Mouse (Mus musculus) stomach, embryonic 16.5 days (tissue): Measurements from ENCODE around the gene Baiap2. TPM values are rescaled to one million over a fixed set of nuclear protein-coding genes. Genes with fewer than 3 reads are reported as not detected.

Source experiments
- ATAC-seq: fragments of 200-750 bp; cut with Nextera tagmentation; 2 replicates; pipeline ENCODE4 v1.8.0; 2017; ENCODE audit warnings: moderate number of reproducible peaks, moderate TSS enrichment; ENCODE audit not compliant: insufficient read depth, low FRiP score
- H3K27ac ChIP-seq: fragments of 300-500 bp; sonication (generic); 2 replicates; pipeline ENCODE4 v1.5.1; 2014; ENCODE audit warnings: low read length
- H3K27me3 ChIP-seq: fragments of 300-500 bp; sonication (generic); 2 replicates; pipeline ENCODE4 v1.6.1; 2014; ENCODE audit warnings: low read length, control low read depth, mixed read lengths; ENCODE audit not compliant: control insufficient read depth, insufficient read depth
- H3K36me3 ChIP-seq: fragments of 300-500 bp; sonication (generic); 2 replicates; pipeline ENCODE4 v1.6.1; 2014; ENCODE audit warnings: low read length; ENCODE audit not compliant: control insufficient read depth, insufficient read depth
- H3K4me1 ChIP-seq: fragments of 300-500 bp; sonication (generic); 2 replicates; pipeline ENCODE4 v1.6.1; 2014; ENCODE audit warnings: low read length, control low read depth, mixed read lengths; ENCODE audit not compliant: control insufficient read depth, insufficient read depth
- H3K4me2 ChIP-seq: fragments of 300-500 bp; sonication (generic); 2 replicates; pipeline ENCODE4 v1.6.1; 2014; ENCODE audit warnings: low read depth, low read length, mixed read lengths
- H3K4me3 ChIP-seq: fragments of 300-500 bp; sonication (generic); replicated peaks from 2 replicates; pipeline ENCODE4 v1.5.1; 2014; ENCODE audit warnings: mild to moderate bottlenecking, low read length
- H3K9ac ChIP-seq: fragments of 300-500 bp; sonication (generic); 2 replicates; pipeline ENCODE4 v1.6.1; 2014; ENCODE audit warnings: low read length
- H3K9me3 ChIP-seq: fragments of 300-500 bp; sonication (generic); replicated peaks from 2 replicates; pipeline ENCODE4 v1.6.1; 2016; ENCODE audit warnings: low read length, control low read depth; ENCODE audit not compliant: control insufficient read depth
- WGBS: fragments of 180-500 bp; shearing (Covaris S2); extraction: QIAGEN DNeasy Blood & Tissue Kit; methylation state at CpG from one replicate; pipeline ENCODE4 v1.1.7; 2014; 5-methylcytosine and 5-hydroxymethylcytosine counted together
- polyA plus RNA-seq: library from polyadenylated mRNA; unstranded; fragments of >200 nt; fragmentation: Nextera tagmentation; extraction: Ambion mirVana; gene quantifications from 2 replicates; pipeline ENCODE4 v1.2.1, GENCODE M21; 2015

Baiap2 gene
- polyA plus RNA-seq, 1 experiment from 2014 or later, result 41.4 TPM

DNA sequence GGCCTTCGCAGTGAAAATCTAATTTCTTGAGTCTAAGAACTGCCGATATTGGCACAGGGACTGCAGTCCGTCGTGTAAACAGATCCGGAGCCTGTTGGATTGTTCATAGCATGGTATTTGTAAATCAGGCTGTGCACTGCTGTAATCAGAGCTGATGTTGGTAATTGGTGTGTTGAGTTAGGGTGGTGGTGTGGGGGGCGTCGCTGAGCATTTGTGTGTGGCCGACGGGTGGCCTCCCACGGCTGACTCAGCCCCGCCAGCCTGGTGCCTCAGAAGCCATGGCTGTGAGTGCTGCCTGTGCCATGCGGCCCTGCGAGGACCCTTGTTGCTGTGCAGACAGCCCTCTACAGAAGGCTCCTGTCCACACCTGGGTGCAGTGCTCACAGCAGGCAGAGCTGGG is 14.0 kb downstream of the Baiap2 start:
- ATAC-seq, result no peak

DNA sequence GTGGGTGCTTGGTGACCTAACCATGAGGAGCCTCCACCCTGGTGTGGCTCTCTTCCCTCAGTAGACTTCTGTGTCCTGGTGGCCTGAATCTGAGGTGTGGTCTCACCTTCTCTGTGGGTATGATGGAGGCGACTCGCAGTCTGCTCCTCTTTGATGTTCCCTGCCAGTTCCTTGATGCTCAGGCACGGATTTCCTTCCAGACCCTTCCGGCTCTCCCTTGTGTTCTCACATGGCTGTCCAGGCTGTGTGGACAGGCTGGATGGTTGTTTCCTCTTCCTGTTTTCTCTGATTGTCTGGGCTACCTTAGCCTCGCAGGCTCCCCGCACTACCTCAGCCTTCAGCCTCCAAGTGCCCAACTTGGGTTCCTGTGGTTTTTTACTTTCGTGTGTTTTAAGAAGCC is 16.3 kb downstream of the Baiap2 start:
- no peak for ATAC-seq
- 83% methylated on average over 7 of the region's 7 CpGs for WGBS
- H3K4me3 ChIP-seq, result no peak overlapping the region
- no peak overlapping the region for H3K27ac ChIP-seq
- no peaks in the 10 kb centered on the region for H3K36me3 ChIP-seq
- no peaks in the 10 kb centered on the region for H3K27me3 ChIP-seq
- peaks cover 26% of the 10 kb centered on the region for H3K4me1 ChIP-seq
- H3K9ac ChIP-seq, result no peak overlapping the region
- no peak overlapping the region for H3K4me2 ChIP-seq
- H3K9me3 ChIP-seq, result no peaks in the 10 kb centered on the region

More for the DNA sequence above, 14.0 kb downstream of the Baiap2 start:
- no peaks in the 10 kb centered on the region for H3K36me3 ChIP-seq
- H3K9ac ChIP-seq, result no peak overlapping the region
- no peak overlapping the region for H3K4me3 ChIP-seq
- H3K4me2 ChIP-seq, result no peak overlapping the region
- H3K27ac ChIP-seq, result no peak overlapping the region
- H3K9me3 ChIP-seq, result no peaks in the 10 kb centered on the region
- 79% methylated on average over 13 of the region's 13 CpGs for WGBS
- no peaks in the 10 kb centered on the region for H3K27me3 ChIP-seq
- H3K4me1 ChIP-seq, result peaks cover 46% of the 10 kb centered on the region

DNA sequence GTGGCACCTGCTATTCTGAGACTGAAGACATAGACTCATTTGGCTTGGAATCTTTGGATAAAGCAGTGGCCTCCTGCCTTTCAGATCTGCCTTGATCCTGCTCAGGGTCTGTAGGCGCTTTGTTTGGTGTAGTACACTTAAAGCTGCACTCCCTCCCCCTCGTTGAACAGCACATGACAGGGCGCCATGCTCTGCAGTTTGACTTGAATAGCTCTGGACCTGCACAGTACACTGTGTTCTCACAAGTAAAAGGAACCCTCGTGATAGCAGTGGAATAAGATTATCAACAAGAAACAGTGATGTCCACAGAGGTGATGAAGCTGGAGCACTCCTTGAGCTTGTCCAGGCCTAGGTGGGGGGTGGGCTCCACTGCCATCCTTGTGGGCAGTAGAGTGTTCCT is 17.2 kb downstream of the Baiap2 start:
- H3K27me3 ChIP-seq, result no peaks in the 10 kb centered on the region
- no peak overlapping the region for H3K9ac ChIP-seq
- no peak overlapping the region for H3K4me3 ChIP-seq
- H3K4me1 ChIP-seq, result peaks cover 17% of the 10 kb centered on the region
- WGBS, result 80% methylated on average over 4 of the region's 4 CpGs
- H3K36me3 ChIP-seq, result no peaks in the 10 kb centered on the region
- no peak for ATAC-seq
- no peak overlapping the region for H3K4me2 ChIP-seq
- no peaks in the 10 kb centered on the region for H3K9me3 ChIP-seq
- no peak overlapping the region for H3K27ac ChIP-seq

DNA sequence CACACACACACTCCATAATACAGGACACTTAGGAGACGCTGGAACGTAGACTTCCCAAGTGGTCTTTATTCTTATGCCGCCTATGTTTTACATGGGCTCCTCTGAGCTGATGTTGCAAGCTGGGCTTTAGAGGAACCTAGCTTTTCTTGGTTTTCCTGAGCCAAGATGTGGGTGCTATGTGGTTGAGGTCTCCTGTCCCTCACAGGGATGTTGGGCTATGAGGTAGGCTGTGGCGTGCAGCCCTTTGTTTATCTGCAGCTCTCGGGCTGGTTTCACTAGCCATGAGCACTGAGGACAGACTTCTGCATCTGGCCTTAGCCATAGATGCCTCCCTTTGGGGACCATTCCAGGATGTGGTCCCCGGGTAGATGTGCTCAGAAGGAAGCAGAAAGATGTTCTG is 18.1 kb downstream of the Baiap2 start:
- no peak overlapping the region for H3K4me3 ChIP-seq
- H3K27ac ChIP-seq, result no peak overlapping the region
- H3K36me3 ChIP-seq, result no peaks in the 10 kb centered on the region
- no peaks in the 10 kb centered on the region for H3K9me3 ChIP-seq
- H3K4me1 ChIP-seq, result peaks cover 8% of the 10 kb centered on the region
- H3K4me2 ChIP-seq, result no peak overlapping the region
- no peak for ATAC-seq
- H3K9ac ChIP-seq, result no peak overlapping the region
- no peaks in the 10 kb centered on the region for H3K27me3 ChIP-seq
- WGBS, result 83% methylated on average over 6 of the region's 6 CpGs

DNA sequence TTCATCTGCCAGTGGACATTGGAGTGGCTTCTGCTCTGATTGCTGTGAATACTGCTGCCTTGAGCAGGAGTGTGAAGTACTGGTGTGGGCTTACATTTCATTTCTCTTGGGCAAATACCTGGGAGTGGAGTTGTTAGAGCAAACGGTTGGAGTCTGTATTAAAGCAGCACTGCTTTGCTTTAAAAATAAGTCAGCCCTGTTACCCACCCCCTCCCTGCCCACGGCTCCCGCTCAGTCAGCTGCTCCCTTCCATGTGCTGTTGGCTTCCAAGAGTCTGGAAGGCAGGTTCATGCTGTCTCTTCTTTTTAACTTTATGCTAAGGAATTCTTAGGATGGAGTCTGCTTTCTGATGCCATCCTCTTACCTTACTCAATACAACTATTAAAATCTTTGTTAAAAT is 18.9 kb downstream of the Baiap2 start:
- no peaks in the 10 kb centered on the region for H3K36me3 ChIP-seq
- H3K27me3 ChIP-seq, result no peaks in the 10 kb centered on the region
- no peaks in the 10 kb centered on the region for H3K9me3 ChIP-seq
- no peak overlapping the region for H3K4me3 ChIP-seq
- no peak for ATAC-seq
- H3K4me2 ChIP-seq, result no peak overlapping the region
- H3K9ac ChIP-seq, result no peak overlapping the region
- WGBS, result 68% methylated on average over 3 of the region's 3 CpGs
- no peak overlapping the region for H3K27ac ChIP-seq
- H3K4me1 ChIP-seq, result 0 out of 2 replicates have a peak, but pooled peaks cover under 1% of the 10 kb centered on the region

DNA sequence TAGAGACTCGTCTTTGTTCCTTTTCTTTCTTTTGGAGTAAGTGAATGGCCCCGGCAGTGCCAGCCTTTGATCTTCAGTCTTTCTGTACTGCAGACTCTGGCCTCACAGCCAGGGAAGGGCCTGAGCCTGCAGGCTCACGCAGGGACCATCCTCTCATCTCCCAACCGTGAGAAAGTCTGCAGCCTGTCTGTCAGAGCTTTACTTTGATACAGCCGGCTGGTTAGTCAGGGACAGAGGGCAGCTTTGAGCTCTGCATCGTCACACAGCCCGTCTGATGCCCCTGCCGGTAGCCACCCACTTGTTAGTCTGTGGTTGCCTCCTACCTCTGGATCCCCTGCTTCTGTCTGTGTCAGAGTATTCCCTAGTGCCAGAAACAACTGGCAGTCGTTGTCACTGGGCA is 22.5 kb downstream of the Baiap2 start:
- ATAC-seq, result no peak
- WGBS, result 38% methylated on average over 9 of the region's 9 CpGs

DNA sequence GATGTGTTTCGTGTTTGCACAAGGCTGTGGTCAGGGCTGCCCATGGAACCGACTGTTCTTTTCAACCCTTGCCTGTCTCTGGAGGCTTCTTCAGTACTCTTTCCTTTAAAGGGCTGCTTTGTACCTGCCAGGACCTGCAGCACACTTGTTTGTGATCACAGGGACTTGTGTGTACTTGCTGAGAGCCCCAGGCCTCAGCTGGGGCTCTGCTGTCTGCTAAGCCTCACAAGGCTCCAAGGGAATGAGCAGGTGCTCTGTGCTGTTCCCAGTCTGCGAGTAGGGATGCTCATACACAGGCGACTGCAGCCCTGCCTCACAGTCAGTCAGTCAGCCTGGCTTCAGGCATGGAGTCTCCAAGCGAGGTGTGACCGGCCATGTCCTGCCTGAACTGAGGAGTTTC is 23.7 kb downstream of the Baiap2 start:
- 73% methylated on average over 6 of the region's 6 CpGs for WGBS

More for the DNA sequence above, 22.5 kb downstream of the Baiap2 start:
- Histone ChIP-seq H3K4me3 (no peak overlapping the region), H3K27me3 (no peaks in the 10 kb centered on the region), H3K9me3 (no peaks in the 10 kb centered on the region), H3K4me2 (no peak overlapping the region), H3K4me1 (no peaks in the 10 kb centered on the region), H3K9ac (no peak overlapping the region), H3K36me3 (no peaks in the 10 kb centered on the region), H3K27ac (no peak overlapping the region)

DNA sequence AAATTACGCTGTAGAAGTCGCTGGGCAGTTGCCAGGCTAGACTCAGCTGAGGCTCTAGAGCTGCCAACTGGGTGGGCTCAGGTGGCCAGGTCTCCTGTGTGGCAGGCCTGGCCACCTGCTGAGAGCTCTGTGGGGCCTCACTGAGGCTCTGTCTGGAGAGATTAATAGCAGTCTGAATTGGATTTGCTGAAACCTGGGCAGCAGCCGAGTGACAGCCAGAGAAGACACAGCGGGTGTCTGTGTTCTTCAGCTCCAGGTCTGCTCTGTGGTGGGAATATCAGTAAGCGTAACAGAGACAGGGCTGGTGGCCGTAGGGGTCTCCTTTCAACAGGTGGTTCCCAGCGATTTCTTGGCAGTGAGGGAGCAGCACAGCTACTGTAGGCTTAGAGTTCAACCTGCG is 24.8 kb downstream of the Baiap2 start:
- Histone ChIP-seq H3K27me3 (no peaks in the 10 kb centered on the region), H3K27ac (no peak overlapping the region), H3K4me2 (no peak overlapping the region), H3K4me1 (no peaks in the 10 kb centered on the region), H3K36me3 (no peaks in the 10 kb centered on the region), H3K9ac (no peak overlapping the region), H3K9me3 (no peaks in the 10 kb centered on the region), H3K4me3 (no peak overlapping the region)
- 76% methylated on average over 8 of the region's 8 CpGs for WGBS
- no peak for ATAC-seq

More for the DNA sequence above, 23.7 kb downstream of the Baiap2 start:
- Histone ChIP-seq H3K9ac (no peak overlapping the region), H3K4me2 (no peak overlapping the region), H3K27ac (no peak overlapping the region), H3K4me1 (no peaks in the 10 kb centered on the region), H3K36me3 (no peaks in the 10 kb centered on the region), H3K27me3 (no peaks in the 10 kb centered on the region), H3K9me3 (no peaks in the 10 kb centered on the region), H3K4me3 (no peak overlapping the region)
- ATAC-seq, result peak; percentile 22; the same call in 1 of the 2 replicates

DNA sequence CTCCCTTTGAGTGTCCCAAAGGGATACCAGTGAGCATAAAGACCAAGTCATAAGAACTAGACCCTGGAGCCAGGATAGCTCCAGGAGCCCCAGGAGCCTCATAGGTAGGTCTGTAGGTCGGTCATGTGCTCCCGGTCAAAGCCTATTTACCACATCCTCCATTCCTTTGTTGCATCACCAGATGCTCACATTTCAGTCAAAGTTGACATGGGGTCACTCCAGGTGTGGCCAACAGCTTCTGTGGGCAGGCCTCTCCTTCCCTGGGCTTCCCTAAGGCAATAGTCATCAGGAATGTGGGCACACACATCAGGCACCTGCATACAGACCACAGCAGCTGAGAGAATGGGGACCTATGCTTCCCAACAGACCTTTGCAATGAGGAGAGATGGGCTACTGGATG is 25.3 kb downstream of the Baiap2 start:
- Histone ChIP-seq H3K4me2 (no peak overlapping the region), H3K9me3 (no peaks in the 10 kb centered on the region), H3K4me1 (no peaks in the 10 kb centered on the region), H3K36me3 (no peaks in the 10 kb centered on the region), H3K27ac (no peak overlapping the region), H3K4me3 (no peak overlapping the region), H3K27me3 (no peaks in the 10 kb centered on the region), H3K9ac (no peak overlapping the region)
- 81% methylated on average over 2 of the region's 2 CpGs for WGBS
- ATAC-seq, result no peak
